Mouse (Mus musculus): ENCODE results near the gene Etfrf1. TPM values are rescaled to one million over a fixed set of nuclear protein-coding genes. Genes with fewer than 3 reads are reported as not detected.

The Etfrf1 gene
- total and polyA plus RNA-seq, 2 experiments from 2014 or later = 31.8 to 86.9 TPM

DNA sequence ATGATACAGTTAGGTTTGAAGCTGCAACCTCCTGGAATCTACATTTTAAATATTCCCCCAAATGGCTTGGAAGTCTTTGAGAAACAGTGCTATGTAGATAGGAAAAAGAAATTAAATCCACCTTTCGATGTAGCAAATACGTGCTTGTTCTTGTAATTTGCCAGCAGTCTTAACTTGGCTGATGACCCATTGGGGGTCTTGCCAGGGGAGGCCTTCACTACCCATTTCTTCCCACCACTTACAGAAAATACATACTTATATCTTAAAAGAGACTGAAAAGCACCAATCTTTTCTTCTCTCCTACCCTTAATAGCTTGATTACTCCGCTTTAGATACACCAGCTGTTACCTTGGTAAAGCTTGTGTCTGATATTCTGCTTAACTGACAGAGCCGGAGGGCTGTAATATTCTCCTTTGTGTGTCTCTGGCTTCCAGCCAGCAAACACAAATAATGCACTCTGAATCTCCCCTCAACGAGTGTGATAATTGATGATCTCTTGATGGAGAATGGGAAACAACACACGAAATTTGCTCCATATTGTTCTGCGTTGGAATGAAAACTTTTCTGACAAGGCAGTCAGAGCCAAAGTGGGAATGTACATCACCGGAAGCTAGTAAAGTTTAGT, 766 bp upstream of the Etfrf1 start:
- 27% methylated on average over 8 of the region's 8 CpGs for WGBS
- H3K27me3 ChIP-seq (ENCODE audit: control insufficient read depth, insufficient read depth, low read length) = no peaks in the 10 kb centered on the region
- no peak for ATAC-seq (ENCODE audit: insufficient read depth, low read depth)
- H3K4me2 ChIP-seq (ENCODE audit: low read depth, low read length) = peak overlapping the region; percentile 63
- H3K9ac ChIP-seq (replicated peaks; ENCODE audit: low read depth, low read length) = no peak overlapping the region
- no peak overlapping the region for H3K27ac ChIP-seq (ENCODE audit: low read depth)
- TF ChIP-seq EP300 (IDR thresholded peaks at IDR 0.05; ENCODE audit: low read depth) (no peak), CTCF (IDR thresholded peaks at IDR 0.05; ENCODE audit: low read depth) (no peak)
- peaks cover 13% of the 10 kb centered on the region for H3K4me1 ChIP-seq (ENCODE audit: control insufficient read depth, insufficient read depth)
- DNase-seq (ENCODE audit: low spot score) = no peak
- H3K36me3 ChIP-seq (replicated peaks; ENCODE audit: control insufficient read depth, insufficient read depth, low read length) = 0 out of 2 replicates have a peak, but pooled peaks cover 3% of the 10 kb centered on the region
- H3K4me3 ChIP-seq (ENCODE audit: low read depth, low read length) = peak overlapping the region; percentile 40
- H3K9me3 ChIP-seq (replicated peaks; ENCODE audit: control insufficient read depth, low read length) = no peaks in the 10 kb centered on the region

DNA sequence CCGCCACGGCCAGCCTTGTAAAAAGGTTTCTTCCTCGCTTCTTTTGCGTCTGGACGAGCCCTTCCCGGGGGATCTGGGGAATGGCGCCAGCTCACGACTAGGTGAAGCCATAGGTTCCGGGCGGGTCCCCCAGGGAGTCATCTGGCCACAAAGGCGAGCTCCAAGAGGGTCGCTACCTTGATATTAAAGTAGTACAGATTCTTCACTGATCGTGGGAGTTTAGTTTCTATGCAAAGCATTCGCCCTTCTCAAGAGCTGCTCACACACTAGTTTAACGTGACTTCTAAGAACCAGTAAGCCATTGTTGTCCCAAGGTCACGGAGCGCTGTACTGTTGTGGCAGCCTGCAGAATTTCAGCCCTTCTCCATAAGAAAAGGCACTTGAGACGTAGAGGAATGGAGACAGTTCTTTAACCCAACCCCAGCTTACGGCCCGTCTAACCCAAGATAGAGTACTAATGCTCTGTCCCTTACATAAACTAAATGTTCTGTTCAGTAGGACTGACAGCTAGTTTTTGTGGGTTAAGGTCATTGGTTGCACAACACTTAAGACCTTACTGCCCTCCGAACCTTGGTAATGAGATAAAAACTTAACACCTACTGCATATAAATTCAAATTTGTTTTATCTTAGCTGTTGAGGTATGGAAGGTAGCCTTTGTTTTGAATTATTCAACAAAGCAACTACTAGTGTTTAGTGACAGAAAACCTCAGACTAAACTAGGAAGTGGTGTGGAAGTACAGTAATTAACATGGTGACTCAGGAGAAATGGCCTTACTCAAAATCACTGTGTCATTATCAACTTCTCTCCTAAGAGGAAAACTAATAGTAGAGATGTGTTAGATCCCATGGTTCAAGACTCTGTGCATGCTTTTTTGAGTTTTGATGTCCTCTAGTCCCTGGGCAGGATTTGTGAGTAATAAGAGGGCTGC, 707 bp downstream of the Etfrf1 start:
- DNase-seq (ENCODE audit: low spot score) = peak; percentile 69
- H3K9ac ChIP-seq (replicated peaks; ENCODE audit: low read depth, low read length) = peak overlapping the region; percentile 95
- TF ChIP-seq CTCF (IDR thresholded peaks at IDR 0.05; ENCODE audit: low read depth) = no peak
- no peak for TF ChIP-seq EP300 (IDR thresholded peaks at IDR 0.05; ENCODE audit: low read depth)
- peaks cover 3% of the 10 kb centered on the region; the same call in 1 of the 2 replicates for H3K36me3 ChIP-seq (replicated peaks; ENCODE audit: control insufficient read depth, insufficient read depth, low read length)
- H3K27me3 ChIP-seq (ENCODE audit: control insufficient read depth, insufficient read depth, low read length) = no peaks in the 10 kb centered on the region
- H3K4me1 ChIP-seq (ENCODE audit: control insufficient read depth, insufficient read depth) = peaks cover 13% of the 10 kb centered on the region
- peak; percentile 40 for ATAC-seq (ENCODE audit: insufficient read depth, low read depth)
- no peaks in the 10 kb centered on the region for H3K9me3 ChIP-seq (replicated peaks; ENCODE audit: control insufficient read depth, low read length)
- under 1% methylated on average over 21 of the region's 21 CpGs for WGBS
- peak overlapping the region; percentile 100 for H3K27ac ChIP-seq (ENCODE audit: low read depth)
- peak overlapping the region; percentile 82 for H3K4me3 ChIP-seq (ENCODE audit: low read depth, low read length)
- peak overlapping the region; percentile 60 for H3K4me2 ChIP-seq (ENCODE audit: low read depth, low read length)

DNA sequence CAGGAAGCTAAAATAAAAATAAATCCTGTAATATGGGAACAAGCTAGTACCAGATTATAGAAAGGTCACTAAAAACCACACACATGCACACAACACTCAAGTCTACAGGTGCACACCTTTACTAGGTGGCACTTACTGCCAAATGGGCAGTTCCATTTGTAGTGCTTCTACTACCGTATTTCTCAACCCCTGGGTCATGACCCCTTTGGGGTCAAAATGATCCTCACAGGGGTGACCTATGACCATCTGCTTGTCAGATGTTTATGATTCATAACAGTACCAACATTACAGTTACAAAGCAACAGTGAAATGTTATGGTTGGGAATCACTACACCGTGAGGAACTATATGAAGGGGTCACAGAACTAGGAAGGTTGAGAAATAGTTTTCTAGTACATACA, 3.0 kb downstream of the Etfrf1 start:
- ATAC-seq (ENCODE audit: insufficient read depth, low read depth) (no peak), DNase-seq (ENCODE audit: low spot score) (no peak)
- H3K4me2 ChIP-seq (ENCODE audit: low read depth, low read length) = no peak overlapping the region
- H3K4me3 ChIP-seq (ENCODE audit: low read depth, low read length) = no peak overlapping the region
- peaks cover 12% of the 10 kb centered on the region for H3K36me3 ChIP-seq (replicated peaks; ENCODE audit: control insufficient read depth, insufficient read depth, low read length)
- no peak overlapping the region for H3K9ac ChIP-seq (replicated peaks; ENCODE audit: low read depth, low read length)
- peaks cover 13% of the 10 kb centered on the region for H3K4me1 ChIP-seq (ENCODE audit: control insufficient read depth, insufficient read depth)
- TF ChIP-seq EP300 (IDR thresholded peaks at IDR 0.05; ENCODE audit: low read depth) (no peak), CTCF (IDR thresholded peaks at IDR 0.05; ENCODE audit: low read depth) (no peak)
- H3K27me3 ChIP-seq (ENCODE audit: control insufficient read depth, insufficient read depth, low read length) = no peaks in the 10 kb centered on the region
- H3K27ac ChIP-seq (ENCODE audit: low read depth) = no peak overlapping the region
- H3K9me3 ChIP-seq (replicated peaks; ENCODE audit: control insufficient read depth, low read length) = no peaks in the 10 kb centered on the region
- WGBS = 88% methylated on average over 2 of the region's 2 CpGs

DNA sequence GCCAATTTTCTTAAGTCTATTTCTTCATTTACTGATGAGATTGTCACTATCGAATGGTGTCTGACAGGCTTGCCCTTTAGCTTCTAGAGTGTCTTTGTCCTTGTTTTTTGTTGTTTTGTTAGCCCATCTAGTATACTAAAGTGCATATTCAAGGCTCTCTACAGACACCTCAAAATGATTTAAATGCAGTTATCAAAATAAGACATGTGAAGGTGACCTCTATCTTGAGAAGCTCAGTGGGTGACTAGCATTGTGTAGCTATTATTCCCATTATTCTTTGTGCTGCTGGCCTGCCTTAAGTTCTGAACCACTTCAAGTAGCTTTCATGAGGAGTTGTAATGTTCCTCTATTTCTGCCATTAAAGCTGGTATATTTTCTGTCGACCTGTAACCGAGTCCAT, 4.9 kb downstream of the Etfrf1 start:
- DNase-seq (ENCODE audit: low spot score) = no peak
- TF ChIP-seq EP300 (IDR thresholded peaks at IDR 0.05; ENCODE audit: low read depth) = no peak
- no peak for TF ChIP-seq CTCF (IDR thresholded peaks at IDR 0.05; ENCODE audit: low read depth)
- Histone ChIP-seq H3K9ac (replicated peaks; ENCODE audit: low read depth, low read length) (no peak overlapping the region), H3K4me1 (ENCODE audit: control insufficient read depth, insufficient read depth) (peaks cover 13% of the 10 kb centered on the region), H3K4me3 (ENCODE audit: low read depth, low read length) (no peak overlapping the region), H3K9me3 (replicated peaks; ENCODE audit: control insufficient read depth, low read length) (no peaks in the 10 kb centered on the region), H3K4me2 (ENCODE audit: low read depth, low read length) (no peak overlapping the region), H3K27ac (ENCODE audit: low read depth) (no peak overlapping the region), H3K27me3 (ENCODE audit: control insufficient read depth, insufficient read depth, low read length) (no peaks in the 10 kb centered on the region), H3K36me3 (replicated peaks; ENCODE audit: control insufficient read depth, insufficient read depth, low read length) (peaks cover 22% of the 10 kb centered on the region)
- WGBS = 87% methylated on average over 3 of the region's 3 CpGs
- ATAC-seq (ENCODE audit: insufficient read depth, low read depth) = no peak

DNA sequence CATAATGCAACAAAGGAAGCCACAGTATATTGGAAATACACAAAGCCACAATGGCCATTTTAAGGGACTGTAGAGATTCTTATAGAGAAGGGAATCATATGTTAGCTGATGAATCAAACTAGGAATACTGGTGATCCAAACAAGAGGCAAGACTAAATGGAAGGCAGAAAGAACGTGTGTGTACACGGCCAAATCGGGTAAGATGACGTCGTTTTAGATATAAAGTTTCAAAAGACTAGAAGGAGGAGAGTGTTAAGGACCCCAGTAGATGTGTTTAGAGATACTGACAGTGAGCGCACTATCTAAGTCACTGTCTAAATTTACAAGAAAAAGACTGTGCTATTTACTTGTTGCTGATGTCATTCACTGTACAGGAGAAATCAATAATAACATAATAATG, 13.3 kb downstream of the Etfrf1 start:
- Histone ChIP-seq H3K36me3 (replicated peaks; ENCODE audit: control insufficient read depth, insufficient read depth, low read length) (peaks cover 27% of the 10 kb centered on the region), H3K27ac (ENCODE audit: low read depth) (no peak overlapping the region)
- 89% methylated on average over 6 of the region's 6 CpGs for WGBS

More for the DNA sequence above, 13.3 kb downstream of the Etfrf1 start:
- no peaks in the 10 kb centered on the region for H3K27me3 ChIP-seq (ENCODE audit: control insufficient read depth, insufficient read depth, low read length)
- no peaks in the 10 kb centered on the region for H3K9me3 ChIP-seq (replicated peaks; ENCODE audit: control insufficient read depth, low read length)
- DNase-seq (ENCODE audit: low spot score) (no peak), ATAC-seq (ENCODE audit: insufficient read depth, low read depth) (no peak)
- TF ChIP-seq CTCF (IDR thresholded peaks at IDR 0.05; ENCODE audit: low read depth) = no peak
- no peak overlapping the region for H3K4me2 ChIP-seq (ENCODE audit: low read depth, low read length)
- no peak overlapping the region for H3K9ac ChIP-seq (replicated peaks; ENCODE audit: low read depth, low read length)
- no peak overlapping the region for H3K4me3 ChIP-seq (ENCODE audit: low read depth, low read length)
- no peaks in the 10 kb centered on the region for H3K4me1 ChIP-seq (ENCODE audit: control insufficient read depth, insufficient read depth)

All from heart, postnatal 0 days (tissue).